Mouse (Mus musculus) inflammation-experienced regulatory T-cells, adult 16 weeks (primary cell): ENCODE measurements around the gene Ggn. TPM values are rescaled to one million over a fixed set of nuclear protein-coding genes. Genes with fewer than 3 reads are reported as not detected.

ENCODE experiments used
- polyA plus RNA-seq: library from polyadenylated mRNA; unstranded; fragments of 100-300 nt; shearing (Covaris generic); gene quantifications from one replicate; pipeline ENCODE4 v1.2.1, GENCODE M21; 2017

The Ggn gene
- polyA plus RNA-seq, result 0.15 TPM

GRCm38 (mm10) chr7:29170066-29170754 is at the start of gene Ggn, which contains the start of gene Spred3:
Ggn (plus strand) TSS chr7:29170210.
Spred3 (minus strand) TSS chr7:29170411.

DNA sequence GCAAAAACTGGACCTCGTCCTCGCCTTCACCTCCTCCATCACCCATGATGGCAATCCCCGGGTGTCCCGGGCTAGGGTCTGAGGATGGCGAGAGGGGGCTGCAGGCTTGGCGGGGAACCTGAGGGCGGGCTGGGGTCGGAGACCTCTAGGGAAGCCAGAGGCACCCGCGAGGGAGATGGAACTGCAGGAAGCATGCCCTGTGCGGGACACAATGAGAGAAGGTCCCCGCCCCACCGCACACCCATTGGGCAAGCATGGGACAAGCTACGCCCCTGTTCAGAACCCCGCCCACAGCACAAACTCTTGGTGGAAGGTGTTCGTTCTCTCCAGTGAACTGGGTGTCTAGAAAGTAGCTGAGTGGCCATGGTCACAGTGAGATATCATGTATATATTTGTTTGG is 45.0 kb upstream of the Ggn start, which contains the start of gene Ryr1:
Gene Ryr1 (minus strand): TSS at position 210 of the 400 bp plus-strand sequence.

GRCm38 (mm10) chr7:29134693-29135386 is 35.2 kb upstream of the Ggn start, which contains the start of gene Rasgrp4:
Rasgrp4 (plus strand) TSS chr7:29134851.

GRCm38 (mm10) chr7:29155838-29156782 is 13.9 kb upstream of the Ggn start, which contains the start of gene Fam98c:
Fam98c (minus strand) TSS chr7:29156234.

GRCm38 (mm10) chr7:29180077-29180853 is 10.3 kb downstream of the Ggn start, which contains the start of gene Psmd8:
Psmd8 (minus strand) TSS chr7:29180701.

GRCm38 (mm10) chr7:29213675-29214082 is 43.7 kb downstream of the Ggn start, which contains the start of gene Catsperg1:
Catsperg1 (minus strand) TSS chr7:29214035.

Other genes starting within 250 kb of the Ggn start
- 380 TPM for gene Actn4, start 207.9 kb upstream of the Ggn start, polyA plus RNA-seq
- 338 TPM for gene Eif3k, start 188.3 kb upstream of the Ggn start, polyA plus RNA-seq
- 163 TPM for gene Map4k1, start 188.2 kb upstream of the Ggn start, polyA plus RNA-seq
- gene Ryr1, start 45.0 kb upstream of the Ggn start, polyA plus RNA-seq, result not detected
- 1.0 TPM for gene Rasgrp4, start 35.4 kb upstream of the Ggn start, polyA plus RNA-seq
- gene Fam98c, start 14.0 kb upstream of the Ggn start, polyA plus RNA-seq, result 18.1 TPM
- gene Spred3, start 201 bp downstream of the Ggn start, polyA plus RNA-seq, result not detected
- 241 TPM for gene Psmd8, start 10.5 kb downstream of the Ggn start, polyA plus RNA-seq
- gene Catsperg1, start 43.8 kb downstream of the Ggn start, polyA plus RNA-seq, result 1.3 TPM
- 2.0 TPM for gene Kcnk6, start 62.3 kb downstream of the Ggn start, polyA plus RNA-seq
- 71.0 TPM for gene Yif1b, start 68.1 kb downstream of the Ggn start, polyA plus RNA-seq
- 5.7 TPM for gene 2200002D01Rik, start 78.3 kb downstream of the Ggn start, polyA plus RNA-seq
- 80.3 TPM for gene Spint2, start 111.7 kb downstream of the Ggn start, polyA plus RNA-seq
- gene Ppp1r14a, start 119.1 kb downstream of the Ggn start, polyA plus RNA-seq, result not detected
- gene Dpf1, start 133.7 kb downstream of the Ggn start, polyA plus RNA-seq, result 0.46 TPM